Mouse (Mus musculus) liver, adult 2 months (tissue): ENCODE results near the gene Slc6a4. TPM values are rescaled to one million over a fixed set of nuclear protein-coding genes. Genes with fewer than 3 reads are reported as not detected.

Experiments used
- DNase-seq: peaks from one replicate; pipeline ENCODE4 v3.0.0-alpha.2; 2011; ENCODE audit warnings: low read depth, low spot score; ENCODE audit errors: extremely low read depth
- H3K27ac ChIP-seq: fragments of 200-500 bp; replicated peaks from 2 replicates; pipeline ENCODE4 v1.5.1; 2012; ENCODE audit warnings: low read depth, mild to moderate bottlenecking, control low read depth, inconsistent platforms, low read length; ENCODE audit not compliant: insufficient read depth
- H3K27me3 ChIP-seq: fragments of 200-500 bp; 2 replicates; pipeline ENCODE4 v1.6.1; 2012; ENCODE audit warnings: mild to moderate bottlenecking, moderate library complexity, low read length, inconsistent platforms; ENCODE audit not compliant: control insufficient read depth, insufficient read depth
- H3K36me3 ChIP-seq: fragments of 200-500 bp; 2 replicates; pipeline ENCODE4 v1.6.1; 2012; ENCODE audit warnings: low read length, inconsistent platforms; ENCODE audit not compliant: control insufficient read depth, insufficient read depth
- H3K4me1 ChIP-seq: fragments of 200-500 bp; 2 replicates; pipeline ENCODE4 v1.6.1; 2011; ENCODE audit warnings: low read length; ENCODE audit not compliant: control insufficient read depth, insufficient read depth
- H3K4me3 ChIP-seq: fragments of 200-500 bp; 2 replicates; pipeline ENCODE4 v1.5.1; 2011; ENCODE audit warnings: low read depth, mild to moderate bottlenecking, control low read depth, low read length, moderate library complexity; ENCODE audit not compliant: insufficient read depth
- H3K79me2 ChIP-seq: fragments of 200-500 bp; 2 replicates; pipeline ENCODE4 v1.6.1; 2012; ENCODE audit warnings: inconsistent platforms, mild to moderate bottlenecking, low read length, moderate library complexity; ENCODE audit not compliant: control insufficient read depth, insufficient read depth
- H3K9ac ChIP-seq: fragments of 200-500 bp; 2 replicates; pipeline ENCODE4 v1.6.1; 2012; ENCODE audit warnings: low read depth, mild to moderate bottlenecking, control low read depth, inconsistent platforms, low read length
- CTCF ChIP-seq: fragments of 200-500 bp; IDR thresholded peaks from 2 replicates; pipeline ENCODE4 v1.5.1; 2011; ENCODE audit warnings: low read depth, low read length, control low read depth
- POLR2A ChIP-seq: fragments of 200-500 bp; IDR thresholded peaks from 2 replicates; pipeline ENCODE4 v1.6.1; 2011; ENCODE audit warnings: low read length, control low read depth; ENCODE audit not compliant: insufficient read depth; ENCODE audit errors: extremely low read depth
- WGBS: fragments of 180-500 bp; shearing (Covaris S2); methylation state at CpG from one replicate; pipeline ENCODE4 v1.1.7; 2018; 5-methylcytosine and 5-hydroxymethylcytosine counted together
- polyA plus RNA-seq: library from polyadenylated mRNA; depleted of rRNA; stranded (reverse); fragments of >200 nt; gene quantifications from 2 replicates; pipeline ENCODE4 v1.2.3, GENCODE M21; 2012; rRNA removed
- total RNA-seq: library from RNA; depleted of rRNA; stranded (reverse); fragments of >200 nt; gene quantifications from 2 replicates; pipeline ENCODE4 v1.2.3, GENCODE M21; 2014; rRNA removed

The Slc6a4 gene
- total and polyA plus RNA-seq, 2 experiments = 0.13 to 0.37 TPM

DNA sequence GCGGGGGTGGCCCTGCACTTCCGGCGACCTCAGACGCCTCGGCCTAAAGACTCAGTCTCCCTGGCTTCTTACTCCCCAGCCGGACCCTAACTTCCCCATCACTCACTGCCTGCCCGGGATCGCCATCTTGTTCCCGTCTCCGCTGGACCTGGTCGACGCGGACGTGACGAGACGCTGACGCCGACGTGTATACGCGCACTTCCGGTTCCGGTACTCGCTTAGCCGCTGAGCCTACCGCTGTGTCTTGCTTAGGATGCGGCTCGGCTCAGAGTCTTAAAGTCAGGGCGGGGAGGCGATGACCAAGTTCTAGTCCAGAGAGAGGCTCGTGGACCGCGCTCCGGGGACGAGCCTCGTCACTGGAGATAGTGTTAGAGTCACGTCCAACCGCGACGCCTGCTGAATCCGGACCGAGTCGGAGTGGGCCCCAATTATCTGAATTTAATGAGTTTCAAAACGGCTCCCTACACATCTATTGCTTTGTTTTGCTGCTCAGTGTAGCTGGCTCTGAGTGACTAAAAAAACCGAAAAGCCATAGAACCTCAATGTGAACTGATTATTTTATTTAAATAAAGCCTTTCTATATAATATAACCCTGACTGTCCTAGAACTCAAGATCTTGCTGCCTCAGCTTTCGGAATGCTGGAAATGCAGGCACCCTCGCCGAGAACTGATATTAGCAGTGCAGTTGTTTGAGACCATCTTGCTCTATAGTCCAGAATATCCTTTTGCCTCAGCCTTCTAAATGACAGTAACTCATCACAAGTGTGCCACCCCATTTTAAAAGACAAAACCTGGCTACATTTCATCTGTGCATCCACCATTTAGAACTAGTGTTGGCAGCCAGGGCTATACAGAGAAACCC is 80.1 kb downstream of the Slc6a4 start, which contains the start of gene Nsrp1:
Nsrp1 (minus strand) TSS at position 163 of the 862 bp plus-strand sequence.
- H3K36me3 ChIP-seq = peaks cover 13% of the 10 kb centered on the region
- no peaks in the 10 kb centered on the region for H3K27me3 ChIP-seq
- no peaks in the 10 kb centered on the region for H3K4me1 ChIP-seq
- 3% methylated on average over 48 of the region's 48 CpGs for WGBS
- H3K79me2 ChIP-seq = peaks cover 18% of the 10 kb centered on the region; the same call in 1 of the 2 replicates
- DNase-seq = peak; percentile 86
- H3K4me3 ChIP-seq = peak within 1 kb of the TSS; percentile 77
- H3K27ac ChIP-seq = peak within 1 kb of the TSS; percentile 40; the same call in 1 of the 2 replicates
- H3K9ac ChIP-seq = peak within 1 kb of the TSS; percentile 58
- TF ChIP-seq POLR2A (peak; percentile 71), CTCF (no peak)

DNA sequence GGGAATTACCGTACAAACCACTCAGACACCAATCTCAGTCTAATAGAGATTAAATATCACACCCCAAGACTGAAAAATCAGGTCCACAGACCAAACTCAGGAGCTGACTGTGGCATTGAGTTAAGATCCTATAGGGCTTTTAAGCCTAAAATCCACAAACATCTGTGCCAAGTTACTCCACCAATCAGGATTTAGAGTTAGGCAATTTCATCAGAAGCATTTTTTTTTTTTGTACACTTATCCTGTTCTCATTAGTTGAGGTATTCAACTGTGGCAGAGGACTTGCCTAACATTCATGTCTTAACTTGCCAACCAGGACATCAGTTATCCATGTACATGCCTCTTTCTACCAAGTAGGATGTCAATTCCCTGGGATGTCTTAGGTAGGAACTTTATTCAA is 81.0 kb downstream of the Slc6a4 start:
- Histone ChIP-seq H3K36me3 (peaks cover 10% of the 10 kb centered on the region), H3K27me3 (no peaks in the 10 kb centered on the region), H3K27ac (no peak overlapping the region), H3K9ac (no peak overlapping the region), H3K4me3 (no peak overlapping the region), H3K4me1 (no peaks in the 10 kb centered on the region), H3K79me2 (peaks cover 14% of the 10 kb centered on the region; the same call in 1 of the 2 replicates)
- WGBS = 95% methylated on average over 1 of the region's 1 CpGs
- TF ChIP-seq CTCF = no peak
- TF ChIP-seq POLR2A = no peak
- no peak for DNase-seq

Other genes starting within 250 kb of the Slc6a4 start
- gene Gosr1, start 235.0 kb upstream of the Slc6a4 start, total RNA-seq = 18.9 and 20.1 TPM in 2 replicates
- gene Gosr1, start 235.0 kb upstream of the Slc6a4 start, polyA plus RNA-seq = 13.7 and 14.9 TPM in 2 replicates
- gene Cpd, start 151.6 kb upstream of the Slc6a4 start, total RNA-seq = 17.0 and 22.6 TPM in 2 replicates
- 4.8 and 5.0 TPM in 2 replicates for gene Cpd, start 151.6 kb upstream of the Slc6a4 start, polyA plus RNA-seq
- not detected in 2 replicates for gene Tmigd1, start 96.4 kb upstream of the Slc6a4 start, total RNA-seq
- gene Tmigd1, start 96.4 kb upstream of the Slc6a4 start, polyA plus RNA-seq = not detected in 2 replicates
- 43.6 and 45.8 TPM in 2 replicates for gene Blmh, start 73.8 kb upstream of the Slc6a4 start, total RNA-seq
- 8.6 and 10.3 TPM in 2 replicates for gene Blmh, start 73.8 kb upstream of the Slc6a4 start, polyA plus RNA-seq
- 2.2 and 3.7 TPM in 2 replicates for gene Nsrp1, start 79.8 kb downstream of the Slc6a4 start, total RNA-seq
- 0.65 and 0.75 TPM in 2 replicates for gene Nsrp1, start 79.8 kb downstream of the Slc6a4 start, polyA plus RNA-seq
- gene Efcab5, start 190.4 kb downstream of the Slc6a4 start, total RNA-seq = 0.07 and 0.09 TPM in 2 replicates
- not detected in 2 replicates for gene Efcab5, start 190.4 kb downstream of the Slc6a4 start, polyA plus RNA-seq
- gene Ssh2, start 217.7 kb downstream of the Slc6a4 start, total RNA-seq = 19.8 and 20.1 TPM in 2 replicates
- gene Ssh2, start 217.7 kb downstream of the Slc6a4 start, polyA plus RNA-seq = 3.4 and 3.7 TPM in 2 replicates